21 mouse cellular contexts compared by ENCODE assay signal in the genomic region with DNA sequence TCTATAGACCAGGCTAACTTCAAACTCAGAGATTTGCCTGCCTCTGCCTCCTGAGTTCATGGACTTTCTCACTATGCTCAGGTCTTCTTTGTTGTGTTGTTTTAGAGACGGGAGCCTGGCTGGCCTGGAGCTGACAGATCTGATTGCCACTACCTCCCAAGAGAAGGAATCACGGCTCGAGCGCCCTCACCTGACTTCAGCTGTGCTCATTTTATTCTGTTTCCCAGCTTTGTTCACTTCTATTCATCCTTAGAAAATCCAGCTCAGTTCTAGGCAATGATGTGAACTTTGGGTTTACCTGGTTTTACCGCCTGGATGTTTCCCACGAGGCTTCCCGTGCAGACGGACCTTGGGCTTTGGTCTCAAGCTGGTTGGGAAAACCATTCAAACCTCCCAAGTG.
"Had no signal": no experiment of that assay in that cellular context is flagged by ENCODE, and none has a peak within 500 bp of the region (broad histone marks: within the 10 kb centered on the region; RNA-seq: fewer than 3 reads in every experiment).

No protein-coding gene starts in this region.

- H3K9me3 ChIP-seq: lung, embryonic 15.5 days; midbrain, embryonic 10.5 days; midbrain, embryonic 12.5 days; neural tube, embryonic 13.5 days; neural tube, embryonic 15.5 days had no signal

- H3K27me3 ChIP-seq: lung, embryonic 15.5 days; midbrain, embryonic 12.5 days; neural tube, embryonic 13.5 days; neural tube, embryonic 15.5 days had no signal

- H3K4me1 ChIP-seq: lung, embryonic 15.5 days; neural tube, embryonic 13.5 days; neural tube, embryonic 15.5 days had no signal

- H3K9ac ChIP-seq: liver, postnatal 0 days; lung, embryonic 15.5 days; midbrain, embryonic 12.5 days; neural tube, embryonic 13.5 days; neural tube, embryonic 15.5 days had no signal

- DNase-seq: liver, postnatal 0 days; lung, adult 2 months; lung, postnatal 14 days; midbrain, embryonic 14.5 days; retina, postnatal 1 day; right cerebral cortex, adult 18-20 months; right cerebral cortex, postnatal 25 days; right cerebral cortex, postnatal 4 days; spleen, adult 18-20 months; thymus, adult 18-20 months; thymus, postnatal 14 days; thymus, postnatal 36 days had no signal

- H3K4me2 ChIP-seq: lung, embryonic 15.5 days; midbrain, embryonic 12.5 days; neural tube, embryonic 13.5 days; neural tube, embryonic 15.5 days had no signal

- H3K4me3 ChIP-seq: lung, embryonic 15.5 days; midbrain, embryonic 10.5 days; midbrain, embryonic 12.5 days; myocyte; neural tube, embryonic 13.5 days; neural tube, embryonic 15.5 days had no signal

- H3K27ac ChIP-seq: lung, embryonic 15.5 days; macrophage; midbrain, embryonic 10.5 days; midbrain, embryonic 12.5 days; neural tube, embryonic 13.5 days; neural tube, embryonic 15.5 days had no signal

- ATAC-seq: liver, postnatal 0 days; lung, postnatal 0 days; midbrain, embryonic 16.5 days had no signal
